Mouse (Mus musculus) ES-Bruce4 (cell line): ENCODE data around the gene Psmc3ip.

Experiments
- CTCF ChIP-seq: IDR thresholded peaks from one replicate; pipeline ENCODE4 v1.8.1; 2011; ENCODE audit warnings: low read depth, low read length
- EP300 ChIP-seq: IDR thresholded peaks from 2 replicates; pipeline ENCODE4 v1.6.1; 2011; ENCODE audit warnings: low read depth, low read length; ENCODE audit not compliant: insufficient read depth
- POLR2A ChIP-seq: IDR thresholded peaks from one replicate; pipeline ENCODE4 v1.8.1; 2011; ENCODE audit warnings: low read length; ENCODE audit not compliant: insufficient read depth

- TF ChIP-seq CTCF (no peak), POLR2A (no peak), EP300 (no peak)
These were observed 31.4 kb downstream of the Psmc3ip start for GRCm38 (mm10) chr11:101063676-101064327.
